Mouse (Mus musculus) stomach, embryonic 14.5 days (tissue): Measurements from ENCODE around the gene Erbb3. TPM values are rescaled to one million over a fixed set of nuclear protein-coding genes. Genes with fewer than 3 reads are reported as not detected.
"Not testable (repeated sequence)": the region's sequence is repeated elsewhere in the genome, so short reads cannot be mapped to it uniquely, and the experiment has no call there.

Experiments used
- ATAC-seq: fragments of 200-750 bp; cut with Nextera tagmentation; 2 replicates; pipeline ENCODE4 v1.8.0; 2017; ENCODE audit warnings: low read depth, moderate TSS enrichment; ENCODE audit not compliant: insufficient number of reproducible peaks, insufficient read depth, low FRiP score
- H3K27ac ChIP-seq: fragments of 300-500 bp; sonication (generic); 2 replicates; pipeline ENCODE4 v1.5.1; 2014; ENCODE audit warnings: mild to moderate bottlenecking, low read length, moderate library complexity, mixed read lengths
- H3K27me3 ChIP-seq: fragments of 300-500 bp; sonication (generic); 2 replicates; pipeline ENCODE4 v1.6.1; 2014; ENCODE audit warnings: low read length, control low read depth, mixed read lengths; ENCODE audit not compliant: control insufficient read depth, insufficient read depth
- H3K36me3 ChIP-seq: fragments of 300-500 bp; sonication (generic); 2 replicates; pipeline ENCODE4 v1.6.1; 2014; ENCODE audit warnings: mild to moderate bottlenecking, control low read depth, low read length, moderate library complexity, mixed read lengths; ENCODE audit not compliant: control insufficient read depth, insufficient read depth
- H3K4me1 ChIP-seq: fragments of 300-500 bp; sonication (generic); 2 replicates; pipeline ENCODE4 v1.6.1; 2014; ENCODE audit warnings: low read length, control low read depth, mixed read lengths; ENCODE audit not compliant: control insufficient read depth, insufficient read depth
- H3K4me2 ChIP-seq: fragments of 300-500 bp; sonication (generic); replicated peaks from 2 replicates; pipeline ENCODE4 v1.6.1; 2014; ENCODE audit warnings: low read depth, low read length, control low read depth
- H3K4me3 ChIP-seq: fragments of 300-500 bp; sonication (generic); 2 replicates; pipeline ENCODE4 v1.5.1; 2014; ENCODE audit warnings: low read depth, low read length, control low read depth
- H3K9ac ChIP-seq: fragments of 300-500 bp; sonication (generic); replicated peaks from 2 replicates; pipeline ENCODE4 v1.6.1; 2014; ENCODE audit warnings: low read depth, mild to moderate bottlenecking, control low read depth, low read length, moderate library complexity, mixed read lengths
- H3K9me3 ChIP-seq: fragments of 300-500 bp; sonication (generic); 2 replicates; pipeline ENCODE4 v1.6.1; 2016; ENCODE audit warnings: low read depth, low read length, control low read depth; ENCODE audit not compliant: control insufficient read depth
- WGBS: fragments of 180-500 bp; shearing (Covaris S2); extraction: QIAGEN DNeasy Blood & Tissue Kit; methylation state at CpG from one replicate; pipeline ENCODE4 v1.1.7; 2014; 5-methylcytosine and 5-hydroxymethylcytosine counted together
- polyA plus RNA-seq: library from polyadenylated mRNA; unstranded; fragments of >200 nt; fragmentation: Nextera tagmentation; extraction: Ambion mirVana; gene quantifications from 2 replicates; pipeline ENCODE4 v1.2.1, GENCODE M21; 2014

Gene Erbb3
- polyA plus RNA-seq, 1 experiment from 2014 or later = 27.1 TPM

DNA sequence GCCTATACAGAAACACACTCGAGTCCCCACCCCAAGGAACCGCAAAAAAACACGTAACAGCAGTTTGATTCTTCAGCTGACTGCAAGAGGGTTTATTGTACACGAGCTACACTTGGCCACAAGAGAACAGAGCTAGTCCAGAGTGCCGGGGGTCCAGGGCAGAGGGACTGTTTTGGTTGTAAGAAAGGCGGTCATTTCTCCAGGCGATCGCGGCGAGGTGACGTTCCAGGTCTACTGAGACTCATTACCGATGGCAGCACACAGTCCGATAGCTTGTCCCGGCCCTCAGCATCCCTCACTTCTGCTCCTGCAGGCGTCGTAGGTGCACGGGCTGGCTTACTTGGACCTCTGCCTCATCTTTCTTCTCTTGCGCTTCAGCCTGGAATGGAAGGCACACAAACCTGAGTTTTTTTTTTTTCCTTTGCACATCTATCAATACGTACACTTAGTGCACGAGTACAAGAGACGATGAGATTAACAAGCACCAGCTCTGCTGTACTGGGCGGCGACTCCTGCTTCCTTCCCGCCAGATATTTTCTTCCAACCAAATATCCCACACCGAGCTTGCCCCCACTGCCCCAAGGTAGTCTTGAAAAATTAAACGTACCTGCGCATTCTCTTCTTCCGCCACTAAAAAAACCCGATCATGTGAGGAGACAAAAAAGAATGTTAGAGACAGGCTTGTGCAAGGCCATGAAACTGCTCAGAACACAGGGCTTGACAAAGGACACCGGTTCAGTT, 41.2 kb downstream of the Erbb3 start:
- ATAC-seq, H3K4me1 ChIP-seq, H3K9me3 ChIP-seq, H3K27me3 ChIP-seq: not testable (repeated sequence)
- Histone ChIP-seq H3K4me2 (peak overlapping the region; percentile 69), H3K27ac (peak overlapping the region; percentile 94), H3K36me3 (peaks cover 22% of the 10 kb centered on the region), H3K9ac (peak overlapping the region; percentile 89), H3K4me3 (peak overlapping the region; percentile 73)
- WGBS = under 1% methylated on average over 28 of the region's 30 CpGs

DNA sequence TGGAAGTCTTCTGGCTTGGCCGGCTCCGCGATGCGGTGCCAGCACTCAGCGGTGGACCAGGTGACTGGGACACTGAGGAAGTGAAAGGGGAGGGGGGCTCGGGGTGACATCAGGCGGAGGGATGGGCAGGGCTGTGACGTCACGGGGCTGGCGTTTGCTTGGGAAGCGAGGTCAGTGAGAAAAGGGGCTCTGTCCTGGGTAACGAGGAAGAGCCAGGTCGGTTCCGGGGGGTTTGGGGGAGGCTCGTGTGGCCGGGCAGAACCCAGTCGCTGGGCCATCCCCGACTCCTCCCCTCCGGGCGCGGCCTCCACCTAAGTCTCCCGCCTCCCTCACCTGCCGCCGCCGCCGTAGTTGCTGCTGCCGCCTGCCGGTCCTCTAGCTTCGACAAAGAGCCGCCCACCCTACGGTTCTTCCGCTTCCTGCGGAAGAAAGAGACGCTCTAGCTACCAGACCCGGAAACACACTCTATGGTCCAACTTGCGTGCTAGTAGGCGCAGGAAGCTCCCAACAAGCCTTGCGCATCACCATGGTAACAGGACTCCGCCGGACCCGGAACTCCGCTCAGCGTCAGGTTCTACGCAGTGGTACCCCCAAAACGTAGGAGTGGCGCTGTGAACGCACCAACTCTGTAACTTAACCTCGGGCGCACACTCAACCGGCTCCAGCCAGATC, 42.0 kb downstream of the Erbb3 start, which contains the start of gene Zc3h10:
TSS of gene Zc3h10 (minus strand) at position 414 of the 672 bp plus-strand sequence.
- H3K9ac ChIP-seq = peak within 1 kb of the TSS; percentile 89
- H3K4me1 ChIP-seq = 0 out of 2 replicates have a peak, but pooled peaks cover 3% of the 10 kb centered on the region
- WGBS = under 1% methylated on average over 50 of the region's 50 CpGs
- peaks cover 28% of the 10 kb centered on the region for H3K36me3 ChIP-seq
- H3K27me3 ChIP-seq = no peaks in the 10 kb centered on the region
- H3K27ac ChIP-seq = peak within 1 kb of the TSS; percentile 94
- peak within 1 kb of the TSS; percentile 69 for H3K4me2 ChIP-seq
- no peaks in the 10 kb centered on the region for H3K9me3 ChIP-seq
- H3K4me3 ChIP-seq = peak within 1 kb of the TSS; percentile 73
- peak; percentile 93 for ATAC-seq

DNA sequence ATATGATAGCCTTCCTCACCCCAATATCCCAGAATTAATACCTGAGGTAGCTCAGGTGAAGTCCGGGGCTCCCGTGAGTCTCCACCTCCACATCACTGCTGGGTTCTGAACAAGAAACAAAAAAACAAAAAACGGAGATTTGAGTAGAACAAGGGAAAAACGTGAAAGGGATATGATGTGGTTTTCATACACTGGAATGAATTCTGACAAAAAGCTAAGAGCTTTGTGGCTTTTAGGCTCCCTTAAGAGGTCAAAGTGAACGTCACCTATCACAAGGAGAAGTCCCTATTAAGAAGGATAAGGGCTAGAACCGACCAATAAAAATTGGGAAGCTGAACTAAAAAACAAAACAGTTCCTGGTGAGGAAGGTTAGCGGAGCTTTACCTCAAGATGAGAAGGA, 42.7 kb downstream of the Erbb3 start:
- peak overlapping the region; percentile 69 for H3K4me2 ChIP-seq
- ATAC-seq = no peak
- WGBS = 15% methylated on average over 7 of the region's 7 CpGs
- H3K9ac ChIP-seq = peak overlapping the region; percentile 37
- no peaks in the 10 kb centered on the region for H3K9me3 ChIP-seq
- peak overlapping the region; percentile 73 for H3K4me3 ChIP-seq
- H3K27me3 ChIP-seq = no peaks in the 10 kb centered on the region
- 0 out of 2 replicates have a peak, but pooled peaks cover 3% of the 10 kb centered on the region for H3K4me1 ChIP-seq
- H3K27ac ChIP-seq = peak overlapping the region; percentile 93
- H3K36me3 ChIP-seq = peaks cover 35% of the 10 kb centered on the region

DNA sequence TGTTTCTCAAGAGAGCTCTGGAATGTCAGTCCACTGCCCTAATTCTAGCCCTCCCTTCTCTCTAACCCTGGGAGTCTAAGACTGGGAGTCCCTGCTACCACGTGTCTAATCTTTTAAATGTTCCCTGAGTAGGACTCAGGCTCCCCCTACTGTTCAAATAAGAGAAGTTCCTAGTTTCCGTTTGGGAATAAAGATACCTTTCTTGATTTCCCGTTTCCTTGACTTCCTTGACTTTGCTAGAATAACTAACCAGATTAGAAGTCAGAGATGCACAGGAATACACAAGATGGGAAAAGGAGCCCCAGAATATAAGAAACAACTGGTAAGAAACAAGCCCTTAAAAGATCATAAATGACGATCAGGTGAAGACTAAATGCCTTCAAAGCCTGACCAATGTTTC, 43.1 kb downstream of the Erbb3 start:
- no peak for ATAC-seq

DNA sequence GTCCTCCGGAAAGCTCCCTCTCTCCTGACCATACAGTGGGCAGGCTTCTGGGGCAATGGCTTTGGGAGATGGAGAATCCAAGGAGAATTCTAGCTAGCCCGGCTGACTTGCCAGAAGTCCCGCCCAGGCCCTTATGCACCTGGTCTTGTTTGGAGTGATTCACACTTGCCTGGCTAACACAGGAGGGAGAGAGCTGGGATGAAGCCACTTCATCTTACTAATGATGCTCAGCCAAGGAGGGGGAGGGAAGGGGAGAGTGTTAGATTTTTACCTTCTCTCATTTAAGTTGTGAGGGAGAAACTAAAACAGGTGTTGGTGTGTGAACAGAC, 43.9 kb downstream of the Erbb3 start:
- H3K9me3 ChIP-seq = no peaks in the 10 kb centered on the region
- H3K9ac ChIP-seq = no peak overlapping the region
- no peak overlapping the region for H3K4me3 ChIP-seq
- no peaks in the 10 kb centered on the region for H3K27me3 ChIP-seq
- 0 out of 2 replicates have a peak, but pooled peaks cover 3% of the 10 kb centered on the region for H3K4me1 ChIP-seq
- peaks cover 35% of the 10 kb centered on the region for H3K36me3 ChIP-seq
- H3K4me2 ChIP-seq = no peak overlapping the region
- H3K27ac ChIP-seq = no peak overlapping the region
- 81% methylated on average over 3 of the region's 3 CpGs for WGBS
- ATAC-seq = no peak

More for the DNA sequence above, 43.1 kb downstream of the Erbb3 start:
- Histone ChIP-seq H3K4me2 (peak overlapping the region; percentile 69), H3K9me3 (no peaks in the 10 kb centered on the region), H3K9ac (no peak overlapping the region; the same call in 1 of the 2 replicates), H3K4me1 (0 out of 2 replicates have a peak, but pooled peaks cover 3% of the 10 kb centered on the region), H3K4me3 (peak overlapping the region; percentile 73), H3K27me3 (no peaks in the 10 kb centered on the region), H3K27ac (no peak overlapping the region), H3K36me3 (peaks cover 35% of the 10 kb centered on the region)
- WGBS = 12% methylated on average over 4 of the region's 4 CpGs

DNA sequence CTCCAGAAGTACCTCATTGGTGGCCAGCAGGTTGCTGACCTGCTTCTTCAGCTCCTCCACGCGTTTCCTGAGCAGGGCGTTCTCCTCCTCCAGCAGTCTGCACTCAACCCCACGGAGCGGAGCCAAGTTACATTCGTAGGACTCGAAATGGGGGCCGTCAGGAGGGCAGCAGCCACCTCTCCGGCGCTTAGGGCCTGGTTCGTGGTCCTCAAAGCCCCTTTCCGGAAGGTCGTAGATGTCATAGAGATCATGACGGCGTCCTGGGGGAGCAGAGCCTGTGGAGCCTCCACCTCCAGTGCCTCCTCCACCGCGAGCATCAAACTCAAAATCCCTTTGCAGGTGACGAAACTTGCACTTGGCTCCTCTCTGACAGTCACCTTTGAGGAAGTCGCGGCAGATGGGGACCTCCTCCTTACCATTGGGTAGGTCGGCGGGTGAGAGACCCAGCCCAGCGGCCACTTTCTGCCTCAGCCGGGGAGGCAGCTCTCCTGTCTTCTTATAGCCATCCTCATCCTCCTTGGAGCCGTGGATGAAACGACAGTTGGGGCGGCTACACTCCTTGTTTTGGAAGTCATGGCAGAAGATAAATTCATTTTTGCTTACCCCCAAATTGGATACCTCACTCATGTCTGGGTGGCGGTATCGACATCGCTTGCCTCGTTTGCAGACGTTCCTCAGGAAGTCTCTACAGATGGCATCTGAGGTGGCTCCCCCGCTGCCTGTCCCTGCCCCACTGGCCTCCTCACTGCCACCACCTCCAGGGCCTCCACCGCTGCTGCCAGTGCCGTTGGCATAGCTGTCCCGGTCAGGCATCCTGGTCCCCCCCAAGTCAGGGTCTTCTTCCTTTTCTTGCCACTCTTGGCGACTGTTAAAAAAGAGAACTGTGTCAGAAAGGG, 44.5 kb downstream of the Erbb3 start:
- Histone ChIP-seq H3K27ac (no peak overlapping the region), H3K27me3 (no peaks in the 10 kb centered on the region), H3K9me3 (no peaks in the 10 kb centered on the region), H3K4me1 (0 out of 2 replicates have a peak, but pooled peaks cover 3% of the 10 kb centered on the region), H3K4me2 (no peak overlapping the region), H3K36me3 (peaks cover 35% of the 10 kb centered on the region), H3K9ac (no peak overlapping the region), H3K4me3 (no peak overlapping the region)
- WGBS = 93% methylated on average over 37 of the region's 37 CpGs
- no peak for ATAC-seq

DNA sequence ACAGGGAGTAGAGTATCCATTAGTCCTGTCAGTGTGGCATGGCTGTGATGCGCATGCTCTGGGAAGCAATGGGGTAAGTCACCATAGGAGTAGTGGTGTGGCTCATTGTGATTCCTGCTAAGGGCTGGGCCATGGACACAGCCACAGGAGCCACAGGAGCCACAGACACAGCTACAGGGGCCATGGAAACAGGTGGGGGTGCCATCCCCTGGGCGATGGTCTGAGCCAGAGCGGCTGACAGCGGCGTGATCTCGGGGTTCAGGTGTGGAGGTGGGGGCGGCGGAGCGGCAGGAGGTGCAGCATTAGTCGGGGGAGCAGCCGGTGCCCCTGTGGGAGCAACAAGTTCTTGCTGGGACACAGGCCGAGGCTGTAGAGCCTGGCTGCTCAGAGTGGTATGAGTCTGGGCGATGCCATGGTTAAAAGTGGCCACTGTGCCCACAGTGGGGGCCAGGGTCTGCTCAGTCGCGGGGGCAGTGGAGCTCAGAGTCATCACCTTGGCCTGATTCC, 45.2 kb downstream of the Erbb3 start:
- H3K4me1 ChIP-seq = 0 out of 2 replicates have a peak, but pooled peaks cover 3% of the 10 kb centered on the region
- H3K36me3 ChIP-seq = peaks cover 35% of the 10 kb centered on the region
- H3K27ac ChIP-seq = no peak overlapping the region
- no peaks in the 10 kb centered on the region for H3K27me3 ChIP-seq
- H3K4me3 ChIP-seq = no peak overlapping the region
- no peak overlapping the region for H3K4me2 ChIP-seq
- WGBS = 93% methylated on average over 15 of the region's 15 CpGs
- no peaks in the 10 kb centered on the region for H3K9me3 ChIP-seq
- ATAC-seq = no peak
- no peak overlapping the region for H3K9ac ChIP-seq

DNA sequence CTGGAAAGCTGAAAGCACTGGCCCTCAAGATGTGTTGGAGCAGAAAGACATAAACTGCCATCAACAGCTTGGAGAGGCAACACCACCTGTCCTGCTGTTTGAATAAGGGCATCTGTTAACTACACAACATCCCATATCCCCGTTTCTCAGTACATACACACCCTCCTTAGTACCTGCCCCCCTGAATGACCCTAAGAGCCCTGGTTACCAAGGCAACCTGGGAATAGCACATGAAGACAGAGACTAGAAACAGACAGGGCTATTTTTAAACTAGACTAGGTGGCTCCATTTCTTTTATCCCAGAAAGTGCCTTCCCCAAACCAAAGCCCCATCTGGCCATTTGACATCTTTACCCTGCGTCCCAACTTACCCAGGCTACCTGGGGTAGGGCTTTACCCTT, 46.4 kb downstream of the Erbb3 start:
- no peak for ATAC-seq
- no peaks in the 10 kb centered on the region for H3K9me3 ChIP-seq
- no peak overlapping the region for H3K4me2 ChIP-seq
- WGBS = 48% methylated on average over 2 of the region's 2 CpGs
- H3K27me3 ChIP-seq = no peaks in the 10 kb centered on the region
- H3K27ac ChIP-seq = no peak overlapping the region
- no peak overlapping the region for H3K9ac ChIP-seq
- peaks cover 35% of the 10 kb centered on the region for H3K36me3 ChIP-seq
- H3K4me1 ChIP-seq = 0 out of 2 replicates have a peak, but pooled peaks cover 3% of the 10 kb centered on the region
- H3K4me3 ChIP-seq = no peak overlapping the region
